Mouse (Mus musculus): ENCODE results near the gene Map3k12.

DNA sequence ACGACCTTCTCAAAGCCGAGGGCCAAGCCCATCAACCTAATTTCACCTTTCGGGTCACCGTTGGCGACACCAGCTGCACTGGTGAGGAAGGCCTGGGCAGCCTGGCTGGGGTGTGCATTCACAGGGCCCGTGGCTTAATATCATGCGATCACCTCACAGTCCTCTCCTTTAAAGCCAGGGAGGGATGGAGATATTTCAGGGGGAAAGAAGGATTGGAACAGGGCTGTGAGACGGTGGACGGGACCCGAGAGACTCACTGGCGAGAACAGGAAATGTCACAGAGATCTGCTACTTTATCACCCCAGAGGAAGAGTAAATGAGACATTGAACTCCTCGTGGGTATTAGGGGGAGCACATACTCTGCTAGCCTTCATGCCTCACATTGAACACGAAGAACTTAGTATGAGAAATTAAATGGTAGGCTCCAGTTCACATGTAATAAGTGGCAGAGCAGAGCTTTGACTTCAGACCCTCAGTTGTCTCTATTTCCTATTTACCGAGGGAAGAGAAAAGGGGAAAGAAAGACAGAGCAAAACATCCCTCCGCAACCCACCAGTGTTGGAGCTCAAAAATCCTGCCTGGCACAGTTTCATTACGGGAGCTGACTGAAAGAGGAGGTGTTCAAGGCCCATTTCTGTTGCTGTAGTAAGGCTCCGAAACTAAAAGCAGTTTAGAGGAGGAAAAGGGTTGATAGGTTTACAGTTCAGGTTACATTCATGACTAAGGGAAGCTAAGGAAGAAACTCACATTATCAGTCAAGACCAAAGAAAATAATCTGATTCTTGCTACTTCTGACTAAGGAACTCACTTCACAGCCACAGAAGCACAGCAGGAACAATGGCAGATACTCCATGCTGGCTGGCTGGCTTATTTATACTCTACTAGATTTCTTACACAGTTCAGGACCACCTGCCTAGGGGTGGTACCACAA is 2.6 kb upstream of the Map3k12 start:
- TF ChIP-seq CTCF (IDR thresholded peaks at IDR 0.05; ENCODE audit: low read depth) (no peak), EP300 (IDR thresholded peaks at IDR 0.05; ENCODE audit: low read depth) (no peak)
